Mouse (Mus musculus) myocyte (in vitro differentiated cells): ENCODE measurements around the gene Rxylt1.

Experiments used
- MAX ChIP-seq: IDR thresholded peaks from one replicate; pipeline ENCODE4 v1.6.1; 2011; ENCODE audit warnings: low read depth, mild to moderate bottlenecking, control low read depth
- MYOD1 ChIP-seq, 3 experiments: IDR thresholded peaks; one replicate each; pipeline ENCODE4 v1.6.1; 2011; ENCODE audit warnings: control low read depth in 2 of 3, low read depth in 2 of 3, mild to moderate bottlenecking in 2 of 3, moderate library complexity in 1 of 3; ENCODE audit not compliant: insufficient read length in 2 of 3, control insufficient read depth in 1 of 3
- POLR2A ChIP-seq: IDR thresholded peaks from one replicate; pipeline ENCODE4 v1.6.1; 2011; ENCODE audit warnings: low read depth, mild to moderate bottlenecking, control low read depth, moderate library complexity; ENCODE audit not compliant: insufficient read length
- POLR2AphosphoS2 ChIP-seq: IDR thresholded peaks from one replicate; pipeline ENCODE4 v1.6.1; 2011; ENCODE audit warnings: low read depth, control low read depth; ENCODE audit not compliant: insufficient read length
- SRF ChIP-seq: IDR thresholded peaks from one replicate; pipeline ENCODE4 v1.6.1; 2011; ENCODE audit warnings: low read depth; ENCODE audit not compliant: control insufficient read depth, insufficient read length
- TCF3 ChIP-seq: IDR thresholded peaks from one replicate; pipeline ENCODE4 v1.6.1; 2011; ENCODE audit warnings: low read depth, control low read depth; ENCODE audit not compliant: insufficient read length
- USF1 ChIP-seq: IDR thresholded peaks from one replicate; pipeline ENCODE4 v1.6.1; 2011; ENCODE audit warnings: low read depth, mild to moderate bottlenecking, control low read depth, moderate library complexity

DNA sequence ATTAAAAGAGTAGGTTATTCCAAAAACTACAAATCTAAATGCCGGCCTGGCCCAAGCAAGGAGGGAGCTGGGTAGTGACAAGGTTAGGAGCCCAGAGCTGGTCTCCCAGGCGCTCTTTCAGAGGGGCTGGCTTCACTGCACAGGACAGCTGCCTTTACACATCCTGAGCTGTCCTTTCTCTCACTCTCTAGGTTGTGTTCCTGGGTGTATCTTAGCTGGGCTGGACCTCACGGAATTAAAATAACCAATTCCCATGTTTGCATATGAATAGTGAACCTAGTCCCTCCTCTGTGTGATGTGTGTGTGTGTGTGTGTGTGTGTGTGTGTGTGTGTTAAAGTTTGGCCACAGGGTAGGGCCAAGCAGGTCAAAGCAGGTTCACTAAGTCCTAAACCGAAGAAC is 52.2 kb downstream of the Rxylt1 start:
- no peak for TF ChIP-seq MYOD1 (IDR thresholded peaks at IDR 0.05; ENCODE audit: control insufficient read depth in 1 of 3, insufficient read length in 2 of 3, low read depth in 2 of 3)
- no peak for TF ChIP-seq POLR2A
- no peak for TF ChIP-seq USF1
- no peak for TF ChIP-seq POLR2AphosphoS2
- no peak for TF ChIP-seq TCF3
- no peak for TF ChIP-seq SRF
- no peak for TF ChIP-seq MAX
